Comparison of ENCODE assay signal across 11 mouse cellular contexts in genomic region chr12:69893927-69894326, GRCm38 (mm10). TPM values are rescaled to one million over a fixed set of nuclear protein-coding genes. Genes with fewer than 3 reads are reported as not detected.
A peak's percentile ranks its signal among the peaks of the same experiment; 100 is the strongest.
DNase-seq lines count a peak whose midpoint lies in the region; ATAC-seq and TF ChIP-seq lines count a peak whose summit lies in the region.
"Had no signal": no experiment of that assay in that cellular context is flagged by ENCODE, and none has a peak within 500 bp of the region (broad histone marks: within the 10 kb centered on the region; RNA-seq: fewer than 3 reads in every experiment).

No protein-coding gene starts in this region.

- no peak overlapping the region for H3K27ac ChIP-seq in limb, embryonic 14.5 days (replicated peaks; ENCODE audit: low read depth, low read length)
- no peak overlapping the region for H3K27ac ChIP-seq in limb, embryonic 10.5 days
- H3K27ac ChIP-seq in brown adipose tissue, adult 24 weeks (replicated peaks; ENCODE audit: low read depth, low read length), result 0 out of 2 replicates have a peak overlapping the region, but pooled peaks have one; percentile 29

- peaks cover 26% of the 10 kb centered on the region for H3K4me1 ChIP-seq in limb, embryonic 14.5 days (ENCODE audit: control insufficient read depth, insufficient read depth, low read length)
- H3K4me1 ChIP-seq in limb, embryonic 10.5 days, result peaks cover 31% of the 10 kb centered on the region
- peaks cover 8% of the 10 kb centered on the region; the same call in 1 of the 2 replicates for H3K4me1 ChIP-seq in brown adipose tissue, adult 24 weeks (ENCODE audit: control insufficient read depth, insufficient read depth, insufficient read length, low read length)

- H3K36me3 ChIP-seq in limb, embryonic 14.5 days (ENCODE audit: control insufficient read depth, insufficient read depth, low read length), result peaks cover 5% of the 10 kb centered on the region; the same call in 1 of the 2 replicates
- no peaks in the 10 kb centered on the region for H3K36me3 ChIP-seq in limb, embryonic 10.5 days

- no peak overlapping the region for H3K9ac ChIP-seq in limb, embryonic 14.5 days (ENCODE audit: low read depth, low read length, severe bottlenecking)

- 45% methylated on average over 6 of the region's 6 CpGs for WGBS in limb, embryonic 14.5 days
- WGBS in limb, embryonic 10.5 days, result 70% methylated on average over 6 of the region's 6 CpGs

- no peak for ATAC-seq in limb, embryonic 14.5 days (ENCODE audit: low FRiP score, low read depth)

- peak overlapping the region; percentile 84; the same call in 1 of the 2 replicates for H3K4me2 ChIP-seq in limb, embryonic 14.5 days (replicated peaks; ENCODE audit: low read depth, low read length, severe bottlenecking)

- H3K4me3 ChIP-seq in limb, embryonic 14.5 days (replicated peaks; ENCODE audit: low read length), result peak overlapping the region; percentile 95; the same call in 1 of the 2 replicates
- no peak overlapping the region for H3K4me3 ChIP-seq in limb, embryonic 10.5 days
- no peak overlapping the region for H3K4me3 ChIP-seq in brown adipose tissue, adult 24 weeks (ENCODE audit: insufficient read depth, low read depth, low read length)

- H3K9me3 ChIP-seq in limb, embryonic 14.5 days (ENCODE audit: control insufficient read depth, low read length), result no peaks in the 10 kb centered on the region
- H3K9me3 ChIP-seq in limb, embryonic 10.5 days (replicated peaks), result no peaks in the 10 kb centered on the region

- no peaks in the 10 kb centered on the region for H3K27me3 ChIP-seq in limb, embryonic 14.5 days (ENCODE audit: control insufficient read depth, insufficient read depth, low read length)
- H3K27me3 ChIP-seq in limb, embryonic 10.5 days (ENCODE audit: low read depth, poor library complexity, severe bottlenecking), result no peaks in the 10 kb centered on the region

- TF ChIP-seq POLR2A in limb, embryonic 14.5 days (IDR thresholded peaks at IDR 0.05; ENCODE audit: borderline replicate concordance, extremely low read depth, insufficient read depth, insufficient read length), result no peak

- DNase-seq in embryo, embryonic 10 days (ENCODE audit: low spot score), result peak; percentile 17
- no peak for DNase-seq in embryo, embryonic 11 days
- DNase-seq in limb, embryonic 14.5 days (ENCODE audit: low spot score), result no peak
- no peak for DNase-seq in limb, embryonic 10.5 days (ENCODE audit: low spot score)
- DNase-seq in naive thymus-derived CD4-positive, alpha-beta T cell, adult 2 months (ENCODE audit: low read depth), result peak; percentile 28
- DNase-seq in urinary bladder, adult 18-20 months (ENCODE audit: low spot score in 2 of 2), result no peak
- no peak for DNase-seq in left cerebral cortex, adult 8-10 months (ENCODE audit: low spot score in 2 of 2)
- DNase-seq: adrenal gland, adult 8-10 months; lung, postnatal 36 days; retina, postnatal 1 day had no signal

RNA-seq across cellular contexts. Expression of gene Map4k5, which starts 0.9 kb away (rescaled TPM):
- 32.4 and 34.3 TPM in 2 replicates for polyA plus RNA-seq in limb, embryonic 14.5 days (2012; rRNA removed)
- polyA plus RNA-seq in limb, embryonic 14.5 days (2014; fragmentation: Nextera tagmentation; extraction: Ambion mirVana), result 50.4 and 53.6 TPM in 2 replicates
- 28.1 and 33.9 TPM in 2 replicates for polyA plus RNA-seq in limb, embryonic 10.5 days (2016; fragmentation: Nextera tagmentation; extraction: Ambion mirVana)
- 12.0 and 12.3 TPM in 2 replicates for polyA plus RNA-seq in brown adipose tissue, adult 24 weeks (2012; ENCODE audit: insufficient read depth, insufficient read length, missing spikeins)
- 10 to 100 TPM; 38.6 to 43.3 (median 39.3) TPM for total RNA-seq in left cerebral cortex, adult 8-10 months (2022)

RNA-seq across cellular contexts. Expression of gene Atl1, which starts 1.5 kb away (rescaled TPM):
- polyA plus RNA-seq in limb, embryonic 14.5 days (2012; rRNA removed), result 4.5 and 5.8 TPM in 2 replicates
- 6.4 and 7.2 TPM in 2 replicates for polyA plus RNA-seq in limb, embryonic 14.5 days (2014; fragmentation: Nextera tagmentation; extraction: Ambion mirVana)
- polyA plus RNA-seq in limb, embryonic 10.5 days (2016; fragmentation: Nextera tagmentation; extraction: Ambion mirVana), result 1.8 and 4.7 TPM in 2 replicates
- 0.95 and 2.3 TPM in 2 replicates for polyA plus RNA-seq in brown adipose tissue, adult 24 weeks (2012; ENCODE audit: insufficient read depth, insufficient read length, missing spikeins)
- 100 to 1,000 TPM; 216 to 228 (median 225) TPM for total RNA-seq in left cerebral cortex, adult 8-10 months (2022)

Comparison
In these comparisons a context has a peak if more than half of its experiments do, and no peak if none do; other contexts are left out.
1. DNase-seq: peak in embryo, embryonic 10 days (single experiment) and naive thymus-derived CD4-positive, alpha-beta T cell, adult 2 months (single experiment); none in embryo, embryonic 11 days (single experiment), limb, embryonic 14.5 days (single experiment), limb, embryonic 10.5 days (single experiment), urinary bladder, adult 18-20 months (0 of 2) and left cerebral cortex, adult 8-10 months (0 of 2).